Mouse (Mus musculus): ENCODE results near the gene Armh3. TPM values are rescaled to one million over a fixed set of nuclear protein-coding genes. Genes with fewer than 3 reads are reported as not detected.
A peak's percentile ranks its signal among the peaks of the same experiment; 100 is the strongest.

Gene Armh3
- total RNA-seq (2015; ENCODE audit: low replicate concordance) (0.72 and 3.4 TPM in 2 replicates), total RNA-seq (2017; ENCODE audit: low replicate concordance) (1.2 and 2.0 TPM in 2 replicates)

GRCm38 (mm10) chr19:45997785-45998693, at the start of gene Armh3:
TSS of gene Armh3 (minus strand) at chr19:45998488.
- peak; percentile 92 for ATAC-seq (replicated peaks; ENCODE audit: low FRiP score, poor library complexity, severe bottlenecking)

GRCm38 (mm10) chr19:46047426-46047825, 49.1 kb upstream of the Armh3 start:
- no peak for ATAC-seq (replicated peaks; ENCODE audit: low FRiP score, poor library complexity, severe bottlenecking)

GRCm38 (mm10) chr19:46046621-46047025, 48.3 kb upstream of the Armh3 start:
- no peak for ATAC-seq (replicated peaks; ENCODE audit: low FRiP score, poor library complexity, severe bottlenecking)

GRCm38 (mm10) chr19:46045696-46046311, 47.5 kb upstream of the Armh3 start:
- ATAC-seq (replicated peaks; ENCODE audit: low FRiP score, poor library complexity, severe bottlenecking) = no peak

- ATAC-seq (replicated peaks; ENCODE audit: low FRiP score, poor library complexity, severe bottlenecking) = peak; percentile 66
Measured at GRCm38 (mm10) chr19:46044993-46045695, 46.9 kb upstream of the Armh3 start, which contains the start of gene Ldb1. TSS of gene Ldb1 (minus strand) at chr19:46045214.

- ATAC-seq (replicated peaks; ENCODE audit: low FRiP score, poor library complexity, severe bottlenecking) = no peak
Measured at GRCm38 (mm10) chr19:46044271-46044992, 46.1 kb upstream of the Armh3 start, which contains the start of gene Pprc1. TSS of gene Pprc1 (plus strand) at chr19:46044886.

- no peak for ATAC-seq (replicated peaks; ENCODE audit: low FRiP score, poor library complexity, severe bottlenecking)
Measured at GRCm38 (mm10) chr19:46043380-46043779, 45.1 kb upstream of the Armh3 start.

GRCm38 (mm10) chr19:46042476-46043011, 44.3 kb upstream of the Armh3 start:
- no peak for ATAC-seq (replicated peaks; ENCODE audit: low FRiP score, poor library complexity, severe bottlenecking)

GRCm38 (mm10) chr19:46041933-46042475, 43.7 kb upstream of the Armh3 start:
- no peak for ATAC-seq (replicated peaks; ENCODE audit: low FRiP score, poor library complexity, severe bottlenecking)

- ATAC-seq (replicated peaks; ENCODE audit: low FRiP score, poor library complexity, severe bottlenecking) = no peak
Measured at GRCm38 (mm10) chr19:46041299-46041932, 43.1 kb upstream of the Armh3 start.

- ATAC-seq (replicated peaks; ENCODE audit: low FRiP score, poor library complexity, severe bottlenecking) = no peak
Measured at GRCm38 (mm10) chr19:46040149-46040902, 42.0 kb upstream of the Armh3 start.

GRCm38 (mm10) chr19:46039478-46039877, 41.2 kb upstream of the Armh3 start:
- ATAC-seq (replicated peaks; ENCODE audit: low FRiP score, poor library complexity, severe bottlenecking) = peak; percentile 85

GRCm38 (mm10) chr19:46038851-46039260, 40.6 kb upstream of the Armh3 start:
- ATAC-seq (replicated peaks; ENCODE audit: low FRiP score, poor library complexity, severe bottlenecking) = no peak

- ATAC-seq (replicated peaks; ENCODE audit: low FRiP score, poor library complexity, severe bottlenecking) = no peak
Measured at GRCm38 (mm10) chr19:46037925-46038850, 39.9 kb upstream of the Armh3 start.

GRCm38 (mm10) chr19:46037243-46037924, 39.1 kb upstream of the Armh3 start:
- peak; percentile 44 for ATAC-seq (replicated peaks; ENCODE audit: low FRiP score, poor library complexity, severe bottlenecking)

Measured in erythroid progenitor cell, adult 5-6 weeks (primary cell).